ENCODE assay signal across 10 mouse cellular contexts in the genomic region with DNA sequence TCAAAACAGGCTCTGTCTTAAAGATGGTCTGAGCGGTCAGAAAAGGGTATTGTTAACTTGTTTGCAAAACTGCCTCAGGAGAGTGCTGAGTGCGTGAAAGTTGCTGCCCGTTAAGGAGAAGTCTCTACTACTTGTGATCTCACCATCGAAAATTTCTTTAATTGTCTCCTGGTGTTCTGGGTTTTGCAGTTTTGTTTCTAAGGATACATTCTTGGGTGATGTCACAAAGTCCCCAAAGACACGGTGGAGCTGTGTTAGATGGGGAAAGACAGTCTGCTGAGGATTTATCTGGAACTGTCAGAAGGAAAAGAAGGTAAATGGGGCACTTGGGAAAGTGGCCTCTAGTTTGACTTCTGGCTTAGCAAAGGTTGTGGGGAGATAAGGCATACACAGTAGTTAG.
DNase-seq lines count a peak whose midpoint lies in the region; ATAC-seq lines count a peak whose summit lies in the region.
"Had no signal": no experiment of that assay in that cellular context is flagged by ENCODE, and none has a peak within 500 bp of the region (broad histone marks: within the 10 kb centered on the region; RNA-seq: fewer than 3 reads in every experiment).

No protein-coding gene starts in this region.

- H3K4me3 ChIP-seq in forebrain, embryonic 10.5 days = no peak overlapping the region
- H3K4me3 ChIP-seq in forebrain, embryonic 14.5 days (ENCODE audit: low read depth, low read length) = no peak overlapping the region
- no peak overlapping the region for H3K4me3 ChIP-seq in midbrain, embryonic 11.5 days (ENCODE audit: low read depth, low read length)
- no peak overlapping the region for H3K4me3 ChIP-seq in midbrain, embryonic 13.5 days (replicated peaks)
- H3K4me3 ChIP-seq in liver, embryonic 11.5 days (ENCODE audit: low read depth, low read length) = no peak overlapping the region
- no peak overlapping the region for H3K4me3 ChIP-seq in hindbrain, embryonic 12.5 days

- H3K4me2 ChIP-seq in forebrain, embryonic 14.5 days (ENCODE audit: low read length) = no peak overlapping the region
- no peak overlapping the region for H3K4me2 ChIP-seq in midbrain, embryonic 11.5 days
- H3K4me2 ChIP-seq in midbrain, embryonic 13.5 days (replicated peaks) = no peak overlapping the region
- peak overlapping the region; percentile 24; the same call in 1 of the 2 replicates for H3K4me2 ChIP-seq in liver, embryonic 11.5 days
- H3K4me2 ChIP-seq in hindbrain, embryonic 12.5 days (replicated peaks) = no peak overlapping the region

- no peak overlapping the region for H3K9ac ChIP-seq in forebrain, embryonic 14.5 days (ENCODE audit: low read length)
- H3K9ac ChIP-seq in midbrain, embryonic 11.5 days (ENCODE audit: low read length) = no peak overlapping the region
- H3K9ac ChIP-seq in midbrain, embryonic 13.5 days (replicated peaks) = no peak overlapping the region
- no peak overlapping the region for H3K9ac ChIP-seq in liver, embryonic 11.5 days (ENCODE audit: low read depth, low read length)
- no peak overlapping the region for H3K9ac ChIP-seq in hindbrain, embryonic 12.5 days

- whole genome bisulfite sequencing in forebrain, embryonic 10.5 days = 69% methylated on average over 5 of the region's 5 CpGs
- 50% methylated on average over 5 of the region's 5 CpGs for WGBS in forebrain, embryonic 14.5 days
- WGBS in midbrain, embryonic 11.5 days = 71% methylated on average over 5 of the region's 5 CpGs
- WGBS in midbrain, embryonic 13.5 days = 73% methylated on average over 5 of the region's 5 CpGs
- WGBS in liver, embryonic 11.5 days = 33% methylated on average over 5 of the region's 5 CpGs
- WGBS in hindbrain, embryonic 12.5 days = 69% methylated on average over 5 of the region's 5 CpGs

- H3K36me3 ChIP-seq in forebrain, embryonic 10.5 days (replicated peaks) = no peaks in the 10 kb centered on the region
- no peaks in the 10 kb centered on the region for H3K36me3 ChIP-seq in forebrain, embryonic 14.5 days (ENCODE audit: control insufficient read depth, insufficient read depth, low read length)
- H3K36me3 ChIP-seq in midbrain, embryonic 11.5 days (ENCODE audit: control insufficient read depth, insufficient read depth, low read length) = no peaks in the 10 kb centered on the region
- H3K36me3 ChIP-seq in midbrain, embryonic 13.5 days = no peaks in the 10 kb centered on the region
- no peaks in the 10 kb centered on the region for H3K36me3 ChIP-seq in liver, embryonic 11.5 days (ENCODE audit: control insufficient read depth, insufficient read depth, low read length)
- H3K36me3 ChIP-seq in hindbrain, embryonic 12.5 days = no peaks in the 10 kb centered on the region

- no peaks in the 10 kb centered on the region for H3K9me3 ChIP-seq in forebrain, embryonic 10.5 days
- H3K9me3 ChIP-seq in forebrain, embryonic 14.5 days (replicated peaks; ENCODE audit: control insufficient read depth, low read length) = no peaks in the 10 kb centered on the region
- H3K9me3 ChIP-seq in midbrain, embryonic 11.5 days (ENCODE audit: control insufficient read depth, low read length) = no peaks in the 10 kb centered on the region
- H3K9me3 ChIP-seq in midbrain, embryonic 13.5 days = no peaks in the 10 kb centered on the region; the same call in 1 of the 2 replicates
- no peaks in the 10 kb centered on the region for H3K9me3 ChIP-seq in liver, embryonic 11.5 days (ENCODE audit: control insufficient read depth, low read length)
- H3K9me3 ChIP-seq in hindbrain, embryonic 12.5 days (replicated peaks) = no peaks in the 10 kb centered on the region

- H3K4me1 ChIP-seq in forebrain, embryonic 10.5 days = peaks cover 50% of the 10 kb centered on the region
- H3K4me1 ChIP-seq in forebrain, embryonic 14.5 days (ENCODE audit: control insufficient read depth, insufficient read depth, low read length) = peaks cover 7% of the 10 kb centered on the region
- H3K4me1 ChIP-seq in midbrain, embryonic 11.5 days (ENCODE audit: control insufficient read depth, insufficient read depth, low read length) = peaks cover 14% of the 10 kb centered on the region
- peaks cover 24% of the 10 kb centered on the region for H3K4me1 ChIP-seq in midbrain, embryonic 13.5 days (replicated peaks)
- peaks cover 33% of the 10 kb centered on the region for H3K4me1 ChIP-seq in liver, embryonic 11.5 days (replicated peaks; ENCODE audit: control insufficient read depth, insufficient read depth, low read length)
- H3K4me1 ChIP-seq in hindbrain, embryonic 12.5 days = peaks cover 9% of the 10 kb centered on the region

- 0 out of 2 replicates have a peak overlapping the region, but pooled peaks have one; percentile 0 for H3K27ac ChIP-seq in forebrain, embryonic 10.5 days
- no peak overlapping the region for H3K27ac ChIP-seq in forebrain, embryonic 14.5 days (ENCODE audit: low read depth, low read length)
- H3K27ac ChIP-seq in midbrain, embryonic 11.5 days (ENCODE audit: low read depth, low read length) = no peak overlapping the region
- no peak overlapping the region for H3K27ac ChIP-seq in midbrain, embryonic 13.5 days
- 0 out of 2 replicates have a peak overlapping the region, but pooled peaks have one; percentile 41 for H3K27ac ChIP-seq in liver, embryonic 11.5 days (ENCODE audit: low read depth, low read length)
- H3K27ac ChIP-seq in hindbrain, embryonic 12.5 days = no peak overlapping the region
- H3K27ac ChIP-seq: kidney, postnatal 0 days had no signal

- peaks cover 28% of the 10 kb centered on the region for H3K27me3 ChIP-seq in forebrain, embryonic 10.5 days (ENCODE audit: poor library complexity, severe bottlenecking)
- no peaks in the 10 kb centered on the region for H3K27me3 ChIP-seq in forebrain, embryonic 14.5 days (replicated peaks; ENCODE audit: control insufficient read depth, insufficient read depth, low read length)
- H3K27me3 ChIP-seq in midbrain, embryonic 11.5 days (ENCODE audit: control insufficient read depth, insufficient read depth, low read length) = no peaks in the 10 kb centered on the region
- no peaks in the 10 kb centered on the region for H3K27me3 ChIP-seq in midbrain, embryonic 13.5 days
- peaks cover 4% of the 10 kb centered on the region; the same call in 1 of the 2 replicates for H3K27me3 ChIP-seq in liver, embryonic 11.5 days (replicated peaks; ENCODE audit: control insufficient read depth, insufficient read depth, low read length)
- no peaks in the 10 kb centered on the region for H3K27me3 ChIP-seq in hindbrain, embryonic 12.5 days

- no peak for ATAC-seq in forebrain, embryonic 14.5 days
- ATAC-seq in midbrain, embryonic 11.5 days (ENCODE audit: low FRiP score) = no peak
- ATAC-seq in midbrain, embryonic 13.5 days = no peak
- no peak for ATAC-seq in liver, embryonic 11.5 days (replicated peaks; ENCODE audit: low FRiP score)
- no peak for ATAC-seq in hindbrain, embryonic 12.5 days (ENCODE audit: low FRiP score)

- DNase-seq in forebrain, embryonic 10.5 days (ENCODE audit: extremely low spot score, low spot score) = no peak
- no peak for DNase-seq in forebrain, embryonic 14.5 days (ENCODE audit: low spot score)
- peak; percentile 75 for DNase-seq in midbrain, embryonic 11.5 days (ENCODE audit: low spot score, missing footprints)
- no peak for DNase-seq in liver, embryonic 11.5 days (ENCODE audit: low spot score)
- DNase-seq in cerebellum, adult 8-10 months = no peak
- no peak for DNase-seq in embryo, embryonic 10.5 days (ENCODE audit: low spot score)
- DNase-seq: midbrain, embryonic 14.5 days had no signal

Comparison
In these comparisons a context has a peak if more than half of its experiments do, and no peak if none do; other contexts are left out.
1. H3K27ac ChIP-seq: peak in forebrain, embryonic 10.5 days (single experiment) and liver, embryonic 11.5 days (single experiment); none in forebrain, embryonic 14.5 days (single experiment), midbrain, embryonic 11.5 days (single experiment), midbrain, embryonic 13.5 days (single experiment) and hindbrain, embryonic 12.5 days (single experiment).